Mouse (Mus musculus) liver, postnatal 0 days (tissue): ENCODE data around the gene Preb. TPM values are rescaled to one million over a fixed set of nuclear protein-coding genes. Genes with fewer than 3 reads are reported as not detected.

Experiments
- ATAC-seq: fragments of 200-750 bp; cut with Nextera tagmentation; 2 replicates; pipeline ENCODE4 v1.8.0; 2017; ENCODE audit warnings: mild to moderate bottlenecking, moderate library complexity
- DNase-seq: peaks from one replicate; pipeline ENCODE4 v3.0.0-alpha.2; 2016
- H3K27ac ChIP-seq: fragments of 300-500 bp; sonication (generic); 2 replicates; pipeline ENCODE4 v1.5.1; 2014; ENCODE audit warnings: antibody characterized with exemption, moderate library complexity, mild to moderate bottlenecking, low read depth
- H3K27me3 ChIP-seq: fragments of 300-500 bp; sonication (generic); 2 replicates; pipeline ENCODE4 v1.6.1; 2014; ENCODE audit warnings: low read length, control low read depth, mixed read lengths; ENCODE audit not compliant: insufficient read depth
- H3K36me3 ChIP-seq: fragments of 300-500 bp; sonication (generic); replicated peaks from 2 replicates; pipeline ENCODE4 v1.6.1; 2014; ENCODE audit warnings: mild to moderate bottlenecking, control low read depth, low read length, moderate library complexity, mixed read lengths; ENCODE audit not compliant: insufficient read depth
- H3K4me1 ChIP-seq: fragments of 300-500 bp; sonication (generic); 2 replicates; pipeline ENCODE4 v1.6.1; 2014; ENCODE audit warnings: antibody characterized with exemption, mild to moderate bottlenecking, control low read depth; ENCODE audit not compliant: insufficient read depth
- H3K4me2 ChIP-seq: fragments of 300-500 bp; sonication (generic); 2 replicates; pipeline ENCODE4 v1.6.1; 2014; ENCODE audit warnings: low read depth, mild to moderate bottlenecking, low read length, moderate library complexity, mixed read lengths
- H3K4me3 ChIP-seq: fragments of 300-500 bp; sonication (generic); 2 replicates; pipeline ENCODE4 v1.5.1; 2014; ENCODE audit warnings: low read depth, low read length
- H3K9ac ChIP-seq: fragments of 300-500 bp; sonication (generic); replicated peaks from 2 replicates; pipeline ENCODE4 v1.6.1; 2014; ENCODE audit warnings: mild to moderate bottlenecking, moderate library complexity
- H3K9me3 ChIP-seq: fragments of 300-500 bp; sonication (generic); 2 replicates; pipeline ENCODE4 v1.6.1; 2016; ENCODE audit warnings: mild to moderate bottlenecking, control low read depth, low read length, mixed read lengths
- CTCF ChIP-seq: sonication (generic); IDR thresholded peaks from 2 replicates; pipeline ENCODE4 v1.5.1; 2016; ENCODE audit warnings: antibody characterized with exemption, low read depth
- EP300 ChIP-seq: IDR thresholded peaks from 2 replicates; pipeline ENCODE4 v1.6.1; 2016; ENCODE audit warnings: antibody characterized with exemption, low read depth, mild to moderate bottlenecking
- WGBS: fragments of 180-500 bp; shearing (Covaris S2); extraction: QIAGEN DNeasy Blood & Tissue Kit; methylation state at CpG from one replicate; pipeline ENCODE4 v1.1.7; 2014; ENCODE audit not compliant: insufficient replicate concordance; 5-methylcytosine and 5-hydroxymethylcytosine counted together
- polyA plus RNA-seq: library from polyadenylated mRNA; unstranded; fragments of >200 nt; fragmentation: Nextera tagmentation; extraction: Ambion mirVana; gene quantifications from 2 replicates; pipeline ENCODE4 v1.2.1, GENCODE M21; 2015

Gene Preb
- polyA plus RNA-seq, 1 experiment from 2014 or later: 80.6 TPM

DNA sequence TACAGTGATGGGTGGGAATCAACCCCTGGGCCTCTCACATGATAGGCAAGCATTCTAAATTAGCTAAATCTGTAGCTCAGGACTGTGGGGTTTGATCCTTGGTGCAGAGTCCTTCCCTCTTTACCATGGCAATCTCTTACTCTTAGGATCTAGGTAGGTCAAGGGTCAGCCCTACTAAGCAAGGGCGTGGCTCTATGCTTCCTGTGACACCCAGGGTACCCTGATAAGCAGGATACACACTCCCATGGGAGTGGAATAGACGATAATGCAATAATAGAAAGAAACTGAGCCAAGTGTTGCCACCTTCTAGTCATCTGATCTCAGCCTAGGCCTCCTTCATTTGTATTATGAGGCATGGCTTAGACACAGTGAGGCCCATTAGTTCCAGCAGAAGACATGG lies 9.3 kb upstream of the Preb start:
- no peak overlapping the region for H3K4me2 ChIP-seq
- H3K9me3 ChIP-seq: no peaks in the 10 kb centered on the region
- no peak overlapping the region for H3K27ac ChIP-seq
- DNase-seq: no peak
- 55% methylated on average over 2 of the region's 2 CpGs for WGBS
- no peak overlapping the region for H3K9ac ChIP-seq
- TF ChIP-seq EP300: no peak
- no peak for TF ChIP-seq CTCF
- peaks cover 5% of the 10 kb centered on the region for H3K4me1 ChIP-seq
- ATAC-seq: no peak
- H3K36me3 ChIP-seq: no peaks in the 10 kb centered on the region
- no peaks in the 10 kb centered on the region for H3K27me3 ChIP-seq
- no peak overlapping the region for H3K4me3 ChIP-seq

DNA sequence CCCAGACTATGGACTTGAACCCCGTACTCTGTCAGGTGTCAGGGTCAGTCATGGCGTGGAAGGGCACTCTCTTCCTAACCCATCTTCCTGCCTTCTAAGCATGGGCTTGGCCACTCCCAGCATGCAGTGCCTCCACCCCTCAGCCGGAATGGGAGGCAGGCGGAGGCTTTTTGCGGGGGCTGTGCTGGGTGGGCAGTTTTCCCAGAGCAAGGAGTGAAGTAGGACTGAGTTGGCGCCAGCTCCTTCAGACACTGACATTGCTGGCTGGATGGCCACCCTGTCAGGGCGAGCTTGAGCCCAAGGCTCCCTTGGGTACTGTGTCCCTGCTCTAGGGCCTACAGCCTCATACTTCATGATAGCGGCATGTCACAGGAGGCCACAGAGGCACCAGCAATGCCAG lies 8.3 kb upstream of the Preb start, which contains the start of gene Tcf23:
Gene Tcf23 (plus strand): TSS at position 247 of the 400 bp plus-strand sequence.
- WGBS: 64% methylated on average over 8 of the region's 8 CpGs
- TF ChIP-seq CTCF (no peak), EP300 (no peak)
- DNase-seq (no peak), ATAC-seq (no peak)
- Histone ChIP-seq H3K4me1 (peaks cover 5% of the 10 kb centered on the region), H3K4me2 (no peak within 1 kb of the TSS), H3K4me3 (no peak within 1 kb of the TSS), H3K9ac (no peak within 1 kb of the TSS), H3K9me3 (no peaks in the 10 kb centered on the region), H3K36me3 (no peaks in the 10 kb centered on the region), H3K27ac (no peak within 1 kb of the TSS), H3K27me3 (no peaks in the 10 kb centered on the region)

GRCm38 (mm10) chr5:30966189-30966588 lies 6.0 kb upstream of the Preb start:
- TF ChIP-seq EP300: no peak
- no peak overlapping the region for H3K9ac ChIP-seq
- H3K9me3 ChIP-seq: no peaks in the 10 kb centered on the region
- H3K4me1 ChIP-seq: peaks cover 5% of the 10 kb centered on the region
- H3K27me3 ChIP-seq: no peaks in the 10 kb centered on the region
- DNase-seq: peak; percentile 59
- H3K36me3 ChIP-seq: no peaks in the 10 kb centered on the region
- no peak overlapping the region for H3K27ac ChIP-seq
- ATAC-seq: peak; percentile 78
- 53% methylated on average over 4 of the region's 4 CpGs for WGBS
- H3K4me3 ChIP-seq: no peak overlapping the region
- H3K4me2 ChIP-seq: no peak overlapping the region

DNA sequence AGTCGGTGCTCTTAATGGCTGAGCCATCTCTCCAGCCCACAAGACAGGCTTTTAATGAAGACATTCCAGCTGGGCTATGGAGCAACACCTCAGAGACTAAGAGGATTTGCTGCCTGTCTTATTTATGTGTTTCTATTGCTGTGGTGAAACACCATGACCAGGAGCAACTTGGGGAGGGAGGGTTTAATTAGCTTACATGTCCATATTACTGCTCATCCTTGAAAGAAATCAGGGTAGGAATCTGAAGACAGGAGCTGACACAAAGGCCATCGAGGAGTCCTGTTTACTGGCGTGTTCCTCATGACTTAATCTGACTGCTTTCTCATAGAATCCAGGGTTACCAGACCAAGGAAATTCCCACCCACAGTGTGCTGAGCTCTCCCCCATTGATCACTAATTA lies 3.8 kb upstream of the Preb start:
- H3K4me3 ChIP-seq: no peak overlapping the region
- DNase-seq (no peak), ATAC-seq (no peak)
- no peak for TF ChIP-seq EP300
- TF ChIP-seq CTCF: no peak
- H3K4me1 ChIP-seq: peaks cover 15% of the 10 kb centered on the region
- no peak overlapping the region for H3K4me2 ChIP-seq
- H3K27me3 ChIP-seq: no peaks in the 10 kb centered on the region
- H3K9ac ChIP-seq: no peak overlapping the region
- H3K9me3 ChIP-seq: no peaks in the 10 kb centered on the region
- H3K36me3 ChIP-seq: no peaks in the 10 kb centered on the region
- WGBS: 76% methylated on average over 3 of the region's 3 CpGs
- no peak overlapping the region for H3K27ac ChIP-seq

DNA sequence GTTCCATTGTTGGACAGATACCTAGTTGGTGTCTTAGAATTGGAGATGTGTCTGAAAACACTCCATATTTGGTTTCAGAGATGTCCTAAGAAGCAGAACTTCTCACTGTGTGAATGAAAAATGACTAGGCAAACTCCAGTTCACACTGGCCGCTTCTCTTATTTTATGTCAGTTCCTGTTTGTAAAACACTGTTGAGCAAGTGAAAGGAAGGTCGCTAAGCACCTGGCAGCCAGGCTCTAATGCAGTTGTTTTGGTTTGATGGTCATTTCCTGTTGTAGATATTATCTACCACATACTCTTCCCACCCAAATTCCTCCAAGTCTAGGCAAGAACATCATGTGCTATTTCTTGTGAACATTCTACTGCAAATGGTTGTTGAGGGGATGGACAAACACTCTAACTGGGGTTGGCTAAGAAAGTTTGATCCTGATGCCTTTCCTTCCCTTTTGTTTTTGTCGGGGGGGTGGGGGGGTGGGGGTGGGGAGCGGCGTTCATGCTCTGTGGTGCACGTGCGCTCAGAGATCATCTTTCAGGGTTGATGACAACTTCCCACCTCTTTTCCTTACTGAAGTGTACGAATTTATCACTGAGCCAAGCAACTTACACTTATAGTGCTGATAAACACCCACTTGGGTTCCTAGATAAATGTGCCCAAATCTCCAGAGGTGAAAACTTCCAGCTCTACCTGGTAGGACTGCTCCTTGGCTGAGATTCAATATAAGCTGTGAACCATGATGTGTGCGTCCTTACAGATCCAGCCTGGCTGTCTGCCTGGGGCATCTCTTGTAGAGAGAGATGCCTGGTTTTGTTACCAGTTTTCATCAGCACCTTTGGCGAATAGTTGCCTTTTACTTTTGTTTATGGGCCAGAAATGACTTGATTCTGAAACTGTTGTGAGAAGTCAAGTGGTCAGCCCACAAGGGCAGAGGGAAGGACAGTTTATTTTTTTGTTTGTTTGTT lies 1.7 kb upstream of the Preb start:
- WGBS: 39% methylated on average over 10 of the region's 10 CpGs
- Histone ChIP-seq H3K36me3 (peaks cover 12% of the 10 kb centered on the region), H3K4me2 (no peak overlapping the region), H3K9me3 (no peaks in the 10 kb centered on the region), H3K27me3 (no peaks in the 10 kb centered on the region), H3K9ac (no peak overlapping the region), H3K4me3 (no peak overlapping the region), H3K4me1 (peaks cover 29% of the 10 kb centered on the region), H3K27ac (peak overlapping the region; percentile 93)
- TF ChIP-seq CTCF (no peak), EP300 (0 out of 2 replicates have a peak, but pooled peaks have one; percentile 2)
- DNase-seq: no peak
- ATAC-seq: no peak

- 74% methylated on average over 2 of the region's 2 CpGs for WGBS
- H3K36me3 ChIP-seq: peaks cover 16% of the 10 kb centered on the region
- peaks cover 29% of the 10 kb centered on the region for H3K4me1 ChIP-seq
- H3K9ac ChIP-seq: no peak overlapping the region
- no peak for DNase-seq
- ATAC-seq: no peak
- H3K27ac ChIP-seq: peak overlapping the region; percentile 93
- H3K4me2 ChIP-seq: peak overlapping the region; percentile 89
- 0 out of 2 replicates have a peak overlapping the region, but pooled peaks have one; percentile 84 for H3K4me3 ChIP-seq
- TF ChIP-seq EP300 (no peak), CTCF (no peak)
- no peaks in the 10 kb centered on the region for H3K27me3 ChIP-seq
- H3K9me3 ChIP-seq: no peaks in the 10 kb centered on the region
Observed at GRCm38 (mm10) chr5:30960814-30961213, 653 bp upstream of the Preb start.
